Mouse (Mus musculus) left cerebral cortex, adult 8-10 months (tissue): ENCODE measurements around the gene Plcb3. TPM values are rescaled to one million over a fixed set of nuclear protein-coding genes. Genes with fewer than 3 reads are reported as not detected.
A peak's percentile ranks its signal among the peaks of the same experiment; 100 is the strongest.

Source experiments
- DNase-seq, 2 experiments: peaks; one replicate each; pipeline ENCODE4 v3.0.0; 2022; ENCODE audit warnings: low spot score in 2 of 2
- total RNA-seq, 4 experiments: library from RNA; stranded (reverse); gene quantifications; 2 replicates each; pipeline ENCODE4 v1.2.4; 2022

Plcb3 gene
- total RNA-seq, 4 experiments from 2014 or later = 13.8 to 18.2 (median 14.5) TPM

GRCm38 (mm10) chr19:6971644-6972043 is 4.6 kb downstream of the Plcb3 start:
- no peak for DNase-seq

GRCm38 (mm10) chr19:6970460-6971085 is 5.7 kb downstream of the Plcb3 start:
- no peak for DNase-seq

- no peak for DNase-seq
These were observed 6.4 kb downstream of the Plcb3 start for GRCm38 (mm10) chr19:6969665-6970381.

- no peak for DNase-seq
These were observed 7.0 kb downstream of the Plcb3 start for GRCm38 (mm10) chr19:6969291-6969664.

GRCm38 (mm10) chr19:6968491-6969271 is 7.6 kb downstream of the Plcb3 start:
- DNase-seq = no peak

GRCm38 (mm10) chr19:6956461-6956860 is 19.8 kb downstream of the Plcb3 start:
- no peak for DNase-seq

GRCm38 (mm10) chr19:6955424-6955823 is 20.8 kb downstream of the Plcb3 start:
- DNase-seq = no peak

GRCm38 (mm10) chr19:6954046-6954445 is 22.2 kb downstream of the Plcb3 start:
- DNase-seq = no peak

- DNase-seq = no peak
These were observed 23.6 kb downstream of the Plcb3 start for GRCm38 (mm10) chr19:6952712-6953037.

DNA sequence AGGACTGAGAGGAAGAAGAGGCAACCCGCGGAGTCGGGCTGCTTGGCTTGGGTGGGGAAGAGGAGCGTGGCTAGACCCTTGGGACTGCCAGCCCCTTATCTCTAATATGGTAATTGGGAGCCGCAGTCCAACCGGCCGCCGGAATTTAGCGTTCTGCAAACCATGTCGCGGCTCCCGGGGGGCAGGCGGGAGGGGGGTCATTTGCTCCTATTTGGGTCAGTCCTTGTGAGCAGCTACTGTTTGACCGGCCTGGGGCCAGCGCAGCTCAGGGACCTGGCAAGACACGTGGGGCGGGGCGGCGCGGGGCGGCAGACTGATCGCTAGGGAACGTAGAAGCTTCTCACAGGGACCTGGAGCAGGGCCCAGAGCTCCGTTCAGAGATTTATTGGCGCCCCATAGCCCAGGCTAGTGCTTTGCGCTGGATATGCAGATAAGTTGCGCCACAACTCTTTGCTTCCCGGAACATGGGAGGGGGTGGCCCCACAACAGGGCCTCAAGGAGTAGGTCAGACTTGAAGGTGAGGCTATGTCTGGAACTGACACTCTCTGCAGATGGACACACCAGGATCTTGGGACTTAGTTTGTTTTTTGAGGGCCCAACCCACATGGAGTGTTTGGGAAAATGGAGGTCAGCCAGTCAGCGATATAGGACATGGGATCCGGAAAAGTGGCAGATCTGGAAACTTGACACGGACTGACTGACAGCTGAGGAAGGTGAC is 24.1 kb downstream of the Plcb3 start:
- DNase-seq = peak in 1 of 2 experiments; percentile 82

GRCm38 (mm10) chr19:6951381-6951968 is 24.8 kb downstream of the Plcb3 start:
- DNase-seq = peak; percentile 86 to 94

DNA sequence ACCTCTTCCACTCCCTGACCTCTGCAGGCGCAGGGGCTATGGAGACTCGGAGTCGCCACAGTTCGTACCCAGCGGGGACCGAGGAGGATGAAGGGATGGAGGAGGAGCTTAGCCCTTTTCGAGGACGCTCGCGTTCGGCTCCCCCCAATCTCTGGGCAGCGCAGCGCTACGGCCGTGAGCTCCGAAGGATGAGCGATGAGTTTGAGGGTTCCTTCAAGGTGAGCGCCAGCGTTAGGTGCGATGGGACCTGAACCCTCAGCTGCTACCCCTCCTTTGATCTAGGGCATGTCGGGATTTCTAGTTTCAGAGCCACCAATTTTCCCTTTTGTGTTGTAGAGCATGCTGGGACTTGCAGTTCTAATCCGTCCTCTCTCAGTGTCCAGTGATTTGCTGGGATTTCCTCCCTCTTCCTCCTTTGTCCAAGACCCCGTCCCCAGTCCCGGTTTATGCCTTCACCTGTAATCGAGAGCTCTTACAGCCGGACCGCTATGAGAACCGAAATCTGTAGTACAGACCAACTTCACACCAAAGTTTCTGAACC is 25.6 kb downstream of the Plcb3 start:
- peak in 1 of 2 experiments; percentile 51 for DNase-seq

- DNase-seq = no peak
These were observed 26.3 kb downstream of the Plcb3 start for GRCm38 (mm10) chr19:6949951-6950350.

- no peak for DNase-seq
These were observed 26.7 kb downstream of the Plcb3 start for GRCm38 (mm10) chr19:6949532-6949931.

DNA sequence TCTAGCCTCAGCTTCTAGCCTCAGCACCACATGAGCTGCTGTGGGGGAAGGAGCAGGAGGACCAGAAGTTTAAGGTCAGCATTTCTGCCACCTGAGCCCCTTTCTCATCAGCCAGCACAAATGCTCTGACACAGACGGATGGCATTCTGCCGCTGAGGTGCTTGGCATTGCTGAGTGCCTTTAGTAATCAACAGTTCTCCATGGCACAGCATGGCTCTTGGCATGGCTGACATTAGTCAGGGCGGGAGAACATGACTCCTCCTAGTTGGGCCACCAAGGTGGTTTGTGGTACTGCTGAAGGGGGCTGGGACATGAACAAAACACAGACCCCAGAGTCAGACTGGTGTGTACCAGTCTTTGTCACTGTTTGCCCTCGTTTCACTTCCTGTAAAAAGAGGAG is 28.1 kb downstream of the Plcb3 start:
- DNase-seq = no peak

DNA sequence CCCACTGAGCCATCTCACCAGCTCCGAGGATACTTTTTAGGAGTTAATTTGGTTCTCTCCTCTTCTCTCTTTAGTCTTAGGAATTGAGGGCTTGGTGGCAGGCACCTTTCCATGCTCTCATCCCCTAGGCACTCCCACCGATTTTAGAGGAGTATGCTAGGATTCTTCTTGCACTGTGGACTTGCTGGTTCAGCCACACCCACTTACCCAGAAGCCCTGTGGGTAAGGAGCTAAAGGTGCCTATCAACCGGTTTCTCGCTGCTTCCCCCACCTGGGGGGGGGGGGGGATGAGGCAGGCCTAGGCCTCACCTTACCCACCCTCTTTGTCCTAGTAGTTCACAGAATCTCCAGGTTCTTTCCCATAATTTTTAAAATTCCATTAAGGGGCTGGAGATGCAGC is 28.5 kb downstream of the Plcb3 start:
- DNase-seq = no peak

DNA sequence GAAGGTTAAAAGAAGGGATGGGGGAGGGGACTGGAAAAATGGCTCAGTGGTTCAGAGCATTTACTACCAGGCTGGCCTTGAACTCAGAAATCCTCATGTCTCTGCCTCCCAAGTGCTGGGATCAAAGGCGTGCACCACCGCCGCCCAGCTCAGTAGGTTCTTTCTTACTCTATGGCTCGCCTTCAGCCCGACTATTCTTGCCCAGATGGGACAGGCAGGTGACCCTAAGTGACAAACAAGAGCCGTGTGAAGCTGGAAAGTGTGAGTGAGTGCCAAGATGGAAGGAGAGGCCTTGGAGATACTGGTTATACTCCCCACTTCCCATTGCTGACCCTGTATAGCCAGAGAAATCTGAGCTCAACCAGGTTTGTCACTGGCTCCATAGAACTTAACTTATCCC is 32.6 kb downstream of the Plcb3 start:
- no peak for DNase-seq

DNA sequence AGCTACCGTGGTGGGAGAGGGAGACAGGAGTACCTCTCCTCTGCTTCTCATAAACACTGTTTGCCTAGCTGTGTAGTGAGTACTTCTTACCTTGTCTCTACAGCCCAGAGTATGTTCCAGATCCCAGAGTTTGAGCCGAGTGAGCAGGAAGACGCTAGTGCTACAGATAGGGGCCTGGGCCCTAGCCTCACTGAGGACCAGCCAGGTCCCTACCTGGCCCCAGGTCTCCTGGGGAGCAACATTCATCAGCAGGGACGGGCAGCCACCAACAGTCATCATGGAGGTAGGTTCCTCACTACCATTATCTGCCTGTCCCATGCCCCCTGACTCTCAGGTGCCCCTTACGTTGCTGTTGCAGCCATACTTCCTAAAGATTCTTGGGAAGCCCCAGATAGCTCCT is 33.5 kb downstream of the Plcb3 start:
- no peak for DNase-seq

DNA sequence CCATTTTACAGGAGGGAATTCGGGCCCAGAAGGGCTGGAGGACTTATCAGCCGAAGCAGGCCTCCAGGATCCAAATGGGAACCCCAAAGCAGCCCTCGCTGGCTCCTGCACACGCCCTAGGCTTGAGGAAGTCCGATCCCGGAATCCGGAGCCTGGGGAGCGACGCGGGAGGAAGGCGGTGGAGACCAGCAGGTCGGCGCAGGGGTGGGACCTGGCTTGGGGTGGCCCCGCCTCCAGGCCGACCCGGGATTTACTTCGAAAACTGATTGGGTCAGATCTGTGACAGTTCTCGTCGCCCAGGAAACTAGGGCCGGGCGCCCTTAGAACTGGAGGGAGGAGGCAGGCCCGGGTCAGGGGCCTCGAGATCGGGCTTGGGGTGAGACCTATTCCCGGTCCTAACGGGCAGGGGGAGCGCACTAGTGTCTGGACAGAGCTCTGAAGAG is 34.0 kb downstream of the Plcb3 start, which contains the start of gene Gpr137:
Gpr137 (minus strand) TSS at position 232 of the 443 bp plus-strand sequence.
- peak; percentile 85 to 94 for DNase-seq

GRCm38 (mm10) chr19:6941372-6942248 is 34.7 kb downstream of the Plcb3 start, which contains the start of gene Bad:
Gene Bad (plus strand): TSS chr19:6941861.
- peak; percentile 84 to 97 for DNase-seq
